Mouse (Mus musculus): ENCODE measurements around the gene Zfp322a. TPM values are rescaled to one million over a fixed set of nuclear protein-coding genes. Genes with fewer than 3 reads are reported as not detected.

Gene Zfp322a
- polyA plus RNA-seq (2017; shearing (Covaris generic)): 32.3 TPM

GRCm38 (mm10) chr13:23368583-23369420 lies at the start of gene Zfp322a:
Gene Zfp322a, minus strand, starts transcription at chr13:23369208.

Other genes starting within 250 kb of the Zfp322a start
- 0.05 TPM for gene Vmn1r218, start 236.1 kb downstream of the Zfp322a start, polyA plus RNA-seq (2017; shearing (Covaris generic))
- gene Vmn1r219, start 209.9 kb downstream of the Zfp322a start, polyA plus RNA-seq (2017; shearing (Covaris generic)): not detected
- not detected for gene Vmn1r220, start 181.2 kb downstream of the Zfp322a start, polyA plus RNA-seq (2017; shearing (Covaris generic))
- not detected for gene Vmn1r221, start 155.1 kb downstream of the Zfp322a start, polyA plus RNA-seq (2017; shearing (Covaris generic))
- gene Vmn1r222, start 133.3 kb downstream of the Zfp322a start, polyA plus RNA-seq (2017; shearing (Covaris generic)): not detected
- not detected for gene Vmn1r223, start 122.1 kb downstream of the Zfp322a start, polyA plus RNA-seq (2017; shearing (Covaris generic))
- 12.4 TPM for gene Abt1, start 54.7 kb upstream of the Zfp322a start, polyA plus RNA-seq (2017; shearing (Covaris generic))
- gene Btn1a1, start 96.7 kb upstream of the Zfp322a start, polyA plus RNA-seq (2017; shearing (Covaris generic)): not detected
- gene Btn2a2, start 119.6 kb upstream of the Zfp322a start, polyA plus RNA-seq (2017; shearing (Covaris generic)): not detected
- 4.6 TPM for gene Hist1h4h, start 161.8 kb upstream of the Zfp322a start, polyA plus RNA-seq (2017; shearing (Covaris generic))
- gene Hist1h2af, start 164.7 kb upstream of the Zfp322a start, polyA plus RNA-seq (2017; shearing (Covaris generic)): not detected
- not detected for gene Hist1h3g, start 166.2 kb upstream of the Zfp322a start, polyA plus RNA-seq (2017; shearing (Covaris generic))
- gene Hist1h2bh, start 174.2 kb upstream of the Zfp322a start, polyA plus RNA-seq (2017; shearing (Covaris generic)): 0.29 TPM
- 0.24 TPM for gene Hist1h3f, start 174.8 kb upstream of the Zfp322a start, polyA plus RNA-seq (2017; shearing (Covaris generic))
- not detected for gene Hist1h4f, start 182.4 kb upstream of the Zfp322a start, polyA plus RNA-seq (2017; shearing (Covaris generic))
- 0.40 TPM for gene Hist1h1d, start 184.1 kb upstream of the Zfp322a start, polyA plus RNA-seq (2017; shearing (Covaris generic))
- 0.90 TPM for gene Hist1h3e, start 193.2 kb upstream of the Zfp322a start, polyA plus RNA-seq (2017; shearing (Covaris generic))
- gene Hist1h2ae, start 202.0 kb upstream of the Zfp322a start, polyA plus RNA-seq (2017; shearing (Covaris generic)): 1.6 TPM
- gene Hist1h2bg, start 202.2 kb upstream of the Zfp322a start, polyA plus RNA-seq (2017; shearing (Covaris generic)): 2.2 TPM
- 1.3 TPM for gene Hist1h2bf, start 205.0 kb upstream of the Zfp322a start, polyA plus RNA-seq (2017; shearing (Covaris generic))
- not detected for gene Hist1h2ad, start 205.2 kb upstream of the Zfp322a start, polyA plus RNA-seq (2017; shearing (Covaris generic))
- not detected for gene Hist1h3d, start 206.6 kb upstream of the Zfp322a start, polyA plus RNA-seq (2017; shearing (Covaris generic))
- 32.4 TPM for gene Hist1h4d, start 212.4 kb upstream of the Zfp322a start, polyA plus RNA-seq (2017; shearing (Covaris generic))